Mouse (Mus musculus): ENCODE data around the gene Lad1. TPM values are rescaled to one million over a fixed set of nuclear protein-coding genes. Genes with fewer than 3 reads are reported as not detected.

The Lad1 gene
- polyA plus RNA-seq, 1 experiment from 2014 or later, result 128 TPM

DNA sequence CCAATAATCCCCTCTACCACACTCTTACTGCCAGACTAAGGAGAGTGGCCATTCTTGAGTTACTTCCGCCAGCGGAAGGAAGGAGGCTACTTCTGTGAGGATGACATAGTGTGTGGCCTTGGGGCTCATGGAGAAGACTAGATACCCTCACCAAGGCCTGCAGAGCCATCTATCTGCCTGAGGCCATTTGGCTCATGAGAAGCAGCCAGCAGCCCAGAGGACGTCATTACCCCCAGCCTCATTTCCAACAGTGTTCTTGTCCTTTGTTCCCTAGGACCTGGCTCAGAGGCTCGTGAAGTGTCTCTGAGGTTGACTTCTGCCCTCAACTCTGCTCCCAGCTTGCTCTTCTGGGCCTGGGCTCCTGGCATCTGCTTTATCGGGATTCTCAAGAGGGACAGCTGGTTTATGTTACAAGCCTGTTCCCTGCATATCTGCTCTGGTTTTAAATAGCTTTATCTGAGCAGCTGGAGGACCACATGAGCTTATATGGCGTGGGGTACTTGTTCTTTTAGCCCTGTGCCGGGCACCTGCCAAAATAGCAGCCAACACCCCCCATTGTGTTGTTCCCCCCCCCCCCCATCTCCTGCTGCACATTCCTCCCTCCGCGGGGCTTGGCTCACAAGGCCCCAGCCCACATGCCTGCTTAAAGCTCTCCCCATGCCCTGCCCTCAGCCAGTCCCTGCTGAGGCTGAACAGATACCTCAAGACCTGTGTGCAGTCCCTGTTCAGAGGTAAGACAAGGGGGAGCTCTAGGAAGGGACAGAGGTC is 17.5 kb downstream of the Lad1 start, which contains the start of gene Tnnt2:
Gene Tnnt2 (plus strand): TSS at position 639 of the 768 bp plus-strand sequence.
- ATAC-seq (ENCODE audit: low FRiP score, low TSS enrichment), result peak; percentile 31; the same call in 1 of the 2 replicates
- Histone ChIP-seq H3K36me3 (ENCODE audit: control insufficient read depth, insufficient read depth, low read length) (no peaks in the 10 kb centered on the region), H3K9ac (ENCODE audit: low read length) (no peak within 1 kb of the TSS), H3K4me1 (replicated peaks; ENCODE audit: control insufficient read depth, insufficient read depth) (no peaks in the 10 kb centered on the region), H3K27me3 (ENCODE audit: control insufficient read depth, insufficient read depth, low read length) (no peaks in the 10 kb centered on the region), H3K27ac (replicated peaks) (peak within 1 kb of the TSS; percentile 63; the same call in 1 of the 2 replicates), H3K4me3 (ENCODE audit: low read depth, low read length) (no peak within 1 kb of the TSS), H3K4me2 (replicated peaks; ENCODE audit: low read depth) (no peak within 1 kb of the TSS), H3K9me3 (ENCODE audit: control insufficient read depth, low read length) (no peaks in the 10 kb centered on the region)
- DNase-seq (ENCODE audit: low spot score), result no peak
- no peak for TF ChIP-seq CTCF (IDR thresholded peaks at IDR 0.05; ENCODE audit: low read depth)
- TF ChIP-seq EP300 (optimal IDR thresholded peaks at IDR 0.05), result no peak
- 28% methylated on average over 9 of the region's 9 CpGs for WGBS

DNA sequence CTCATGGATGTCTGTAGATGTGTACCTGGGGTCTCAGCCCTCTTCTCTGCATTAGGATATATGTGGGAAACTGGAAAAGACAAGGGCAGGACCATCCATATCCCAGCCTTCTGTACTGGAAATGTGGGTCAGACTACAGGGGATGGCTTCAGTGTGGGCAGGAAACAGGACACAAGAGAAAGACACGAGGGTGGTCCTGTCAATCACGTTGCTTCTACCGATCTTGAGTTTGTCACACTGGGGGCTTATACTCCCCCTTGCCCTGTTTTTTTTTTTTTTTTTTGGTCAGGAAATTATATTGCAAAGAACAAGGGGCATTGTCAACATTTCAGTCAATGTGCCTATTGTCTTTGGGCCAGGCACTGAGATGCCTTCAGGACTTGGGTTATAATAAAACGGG is 20.2 kb downstream of the Lad1 start:
- H3K4me2 ChIP-seq (replicated peaks; ENCODE audit: low read depth), result no peak overlapping the region
- H3K36me3 ChIP-seq (ENCODE audit: control insufficient read depth, insufficient read depth, low read length), result no peaks in the 10 kb centered on the region
- no peak overlapping the region for H3K4me3 ChIP-seq (ENCODE audit: low read depth, low read length)
- H3K9me3 ChIP-seq (ENCODE audit: control insufficient read depth, low read length), result no peaks in the 10 kb centered on the region
- no peaks in the 10 kb centered on the region for H3K27me3 ChIP-seq (ENCODE audit: control insufficient read depth, insufficient read depth, low read length)
- ATAC-seq (ENCODE audit: low FRiP score, low TSS enrichment), result no peak
- 71% methylated on average over 4 of the region's 4 CpGs for WGBS
- H3K27ac ChIP-seq (replicated peaks), result no peak overlapping the region
- H3K4me1 ChIP-seq (replicated peaks; ENCODE audit: control insufficient read depth, insufficient read depth), result no peaks in the 10 kb centered on the region
- no peak overlapping the region for H3K9ac ChIP-seq (ENCODE audit: low read length)
- DNase-seq (ENCODE audit: low spot score), result no peak
- TF ChIP-seq CTCF (IDR thresholded peaks at IDR 0.05; ENCODE audit: low read depth) (no peak), EP300 (optimal IDR thresholded peaks at IDR 0.05) (no peak)

DNA sequence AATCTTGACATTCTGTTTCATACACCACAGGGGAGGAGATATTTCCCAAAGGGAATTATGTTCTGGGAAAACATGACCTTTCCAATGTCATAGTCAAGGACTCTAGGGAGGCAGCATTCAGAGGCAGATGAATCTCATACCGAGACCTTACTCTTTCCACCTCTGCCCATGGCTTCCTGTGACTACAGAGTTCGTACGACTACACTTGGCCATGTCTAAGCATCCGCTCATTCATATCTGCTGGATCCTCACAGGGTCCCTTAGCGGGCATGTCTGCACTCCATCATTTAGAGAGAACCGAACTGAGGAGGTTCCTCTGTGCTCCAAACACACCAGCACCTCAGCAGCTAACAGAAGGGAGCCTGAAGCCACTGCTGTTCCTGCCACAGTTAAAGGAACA is 20.7 kb downstream of the Lad1 start:
- Histone ChIP-seq H3K4me1 (replicated peaks; ENCODE audit: control insufficient read depth, insufficient read depth) (no peaks in the 10 kb centered on the region), H3K9ac (ENCODE audit: low read length) (no peak overlapping the region), H3K4me2 (replicated peaks; ENCODE audit: low read depth) (no peak overlapping the region), H3K27ac (replicated peaks) (no peak overlapping the region), H3K4me3 (ENCODE audit: low read depth, low read length) (no peak overlapping the region), H3K9me3 (ENCODE audit: control insufficient read depth, low read length) (no peaks in the 10 kb centered on the region), H3K27me3 (ENCODE audit: control insufficient read depth, insufficient read depth, low read length) (no peaks in the 10 kb centered on the region), H3K36me3 (ENCODE audit: control insufficient read depth, insufficient read depth, low read length) (no peaks in the 10 kb centered on the region)
- DNase-seq (ENCODE audit: low spot score) (no peak), ATAC-seq (ENCODE audit: low FRiP score, low TSS enrichment) (no peak)
- 83% methylated on average over 6 of the region's 6 CpGs for WGBS
- no peak for TF ChIP-seq EP300 (optimal IDR thresholded peaks at IDR 0.05)
- TF ChIP-seq CTCF (IDR thresholded peaks at IDR 0.05; ENCODE audit: low read depth), result no peak

DNA sequence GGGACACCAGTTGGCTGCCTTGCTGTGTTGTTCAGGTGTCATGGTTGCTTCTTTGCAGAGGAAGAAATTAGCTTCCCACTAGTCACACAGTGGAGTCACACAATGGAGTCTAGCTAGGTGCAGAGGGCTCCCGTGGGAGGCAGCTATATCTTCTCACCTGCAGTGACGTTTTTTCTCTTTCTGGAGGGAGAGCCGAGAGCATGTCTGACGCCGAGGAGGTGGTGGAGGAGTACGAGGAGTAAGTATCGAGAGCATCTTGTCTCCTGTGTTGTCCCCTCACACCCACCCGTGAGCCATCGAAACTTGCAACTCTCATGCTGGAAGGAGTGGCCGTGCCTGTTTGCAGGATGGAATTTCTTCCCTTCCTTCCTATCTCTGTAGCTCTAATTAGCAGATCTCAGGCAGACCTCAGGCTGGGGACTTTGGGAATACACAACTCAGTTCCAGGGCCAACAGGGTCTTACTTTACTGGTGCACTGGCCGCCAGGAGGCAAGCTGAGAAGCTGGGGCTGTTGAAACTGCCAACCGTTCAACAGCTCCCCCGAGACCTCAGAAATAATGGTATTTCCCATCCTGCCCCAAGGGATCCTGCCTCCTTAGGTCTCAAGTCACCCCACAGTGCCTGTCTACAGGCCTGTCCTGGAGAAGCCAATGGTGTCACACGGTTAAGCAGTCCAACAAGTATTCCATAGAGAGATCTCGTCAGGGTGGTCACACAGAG is 22.4 kb downstream of the Lad1 start:
- no peaks in the 10 kb centered on the region for H3K27me3 ChIP-seq (ENCODE audit: control insufficient read depth, insufficient read depth, low read length)
- no peaks in the 10 kb centered on the region for H3K36me3 ChIP-seq (ENCODE audit: control insufficient read depth, insufficient read depth, low read length)

GRCm38 (mm10) chr1:135843519-135844262 is 25.3 kb downstream of the Lad1 start:
- H3K27ac ChIP-seq (replicated peaks), result no peak overlapping the region
- TF ChIP-seq CTCF (IDR thresholded peaks at IDR 0.05; ENCODE audit: low read depth), result no peak
- no peak for TF ChIP-seq EP300 (optimal IDR thresholded peaks at IDR 0.05)
- H3K9ac ChIP-seq (ENCODE audit: low read length), result no peak overlapping the region
- H3K4me2 ChIP-seq (replicated peaks; ENCODE audit: low read depth), result no peak overlapping the region
- WGBS, result 89% methylated on average over 10 of the region's 10 CpGs
- ATAC-seq (ENCODE audit: low FRiP score, low TSS enrichment), result no peak
- H3K4me1 ChIP-seq (replicated peaks; ENCODE audit: control insufficient read depth, insufficient read depth), result no peaks in the 10 kb centered on the region
- H3K27me3 ChIP-seq (ENCODE audit: control insufficient read depth, insufficient read depth, low read length), result no peaks in the 10 kb centered on the region
- H3K4me3 ChIP-seq (ENCODE audit: low read depth, low read length), result no peak overlapping the region
- no peaks in the 10 kb centered on the region for H3K36me3 ChIP-seq (ENCODE audit: control insufficient read depth, insufficient read depth, low read length)
- DNase-seq (ENCODE audit: low spot score), result no peak
- no peaks in the 10 kb centered on the region for H3K9me3 ChIP-seq (ENCODE audit: control insufficient read depth, low read length)

More for the DNA sequence above, 22.4 kb downstream of the Lad1 start:
- Histone ChIP-seq H3K4me3 (ENCODE audit: low read depth, low read length) (no peak overlapping the region), H3K27ac (replicated peaks) (no peak overlapping the region), H3K9me3 (ENCODE audit: control insufficient read depth, low read length) (no peaks in the 10 kb centered on the region), H3K4me2 (replicated peaks; ENCODE audit: low read depth) (no peak overlapping the region), H3K9ac (ENCODE audit: low read length) (no peak overlapping the region), H3K4me1 (replicated peaks; ENCODE audit: control insufficient read depth, insufficient read depth) (no peaks in the 10 kb centered on the region)
- TF ChIP-seq EP300 (optimal IDR thresholded peaks at IDR 0.05), result no peak
- no peak for TF ChIP-seq CTCF (IDR thresholded peaks at IDR 0.05; ENCODE audit: low read depth)
- DNase-seq (ENCODE audit: low spot score), result no peak
- no peak for ATAC-seq (ENCODE audit: low FRiP score, low TSS enrichment)
- 66% methylated on average over 15 of the region's 15 CpGs for WGBS
